Mouse (Mus musculus) midbrain, embryonic 12.5 days (tissue): ENCODE results near the gene Luc7l3. TPM values are rescaled to one million over a fixed set of nuclear protein-coding genes. Genes with fewer than 3 reads are reported as not detected.
"Not testable (repeated sequence)": the region's sequence is repeated elsewhere in the genome, so short reads cannot be mapped to it uniquely, and the experiment has no call there.

Experiments used
- ATAC-seq: fragments of 200-750 bp; cut with Nextera tagmentation; 2 replicates; pipeline ENCODE4 v1.8.0; 2017; ENCODE audit warnings: low read depth, moderate TSS enrichment, moderate library complexity; ENCODE audit not compliant: low FRiP score
- H3K27ac ChIP-seq: fragments of 300-500 bp; sonication (generic); replicated peaks from 2 replicates; pipeline ENCODE4 v1.5.1; 2016; ENCODE audit warnings: mild to moderate bottlenecking
- H3K27me3 ChIP-seq: fragments of 300-500 bp; sonication (generic); 2 replicates; pipeline ENCODE4 v1.6.1; 2016; ENCODE audit warnings: mild to moderate bottlenecking
- H3K36me3 ChIP-seq: fragments of 300-500 bp; sonication (generic); 2 replicates; pipeline ENCODE4 v1.6.1; 2016
- H3K4me1 ChIP-seq: fragments of 300-500 bp; sonication (generic); 2 replicates; pipeline ENCODE4 v1.6.1; 2016
- H3K4me2 ChIP-seq: fragments of 300-500 bp; sonication (generic); replicated peaks from 2 replicates; pipeline ENCODE4 v1.6.1; 2016; ENCODE audit warnings: mild to moderate bottlenecking, moderate library complexity
- H3K4me3 ChIP-seq: fragments of 300-500 bp; sonication (generic); 2 replicates; pipeline ENCODE4 v1.5.1; 2016; ENCODE audit warnings: mild to moderate bottlenecking
- H3K9ac ChIP-seq: fragments of 300-500 bp; sonication (generic); replicated peaks from 2 replicates; pipeline ENCODE4 v1.6.1; 2016; ENCODE audit warnings: mild to moderate bottlenecking, moderate library complexity
- H3K9me3 ChIP-seq: fragments of 300-500 bp; sonication (generic); 2 replicates; pipeline ENCODE4 v1.6.1; 2016; ENCODE audit warnings: mild to moderate bottlenecking
- WGBS: fragments of 180-500 bp; shearing (Covaris S2); methylation state at CpG from one replicate; pipeline ENCODE4 v1.1.7; 2016; 5-methylcytosine and 5-hydroxymethylcytosine counted together
- polyA plus RNA-seq: library from polyadenylated mRNA; unstranded; fragments of >200 nt; fragmentation: Nextera tagmentation; extraction: Ambion mirVana; gene quantifications from 2 replicates; pipeline ENCODE4 v1.2.1, GENCODE M21; 2016

Gene Luc7l3
- polyA plus RNA-seq, 1 experiment from 2014 or later, result 145 TPM

DNA sequence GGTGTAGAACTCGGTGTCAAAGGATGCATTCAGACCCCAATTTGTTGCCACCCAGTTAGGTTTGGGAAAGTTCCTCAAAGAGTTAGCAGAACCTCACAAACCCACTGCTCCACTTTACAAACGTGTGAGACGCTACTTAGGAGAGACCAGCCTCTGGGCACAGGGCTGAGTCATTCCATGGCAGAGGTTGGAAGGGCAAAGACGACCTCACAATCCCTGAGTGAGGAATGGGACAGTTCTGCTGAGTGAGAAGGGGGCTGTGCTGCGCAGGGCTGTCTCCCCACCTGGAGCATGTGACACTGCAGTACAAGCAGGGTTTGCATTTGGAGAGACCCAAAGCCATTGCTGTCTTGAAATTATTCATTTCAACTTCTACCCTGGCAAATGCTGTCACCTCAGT, 39.5 kb downstream of the Luc7l3 start:
- Histone ChIP-seq H3K4me2 (no peak overlapping the region), H3K4me3 (no peak overlapping the region), H3K27ac (no peak overlapping the region), H3K36me3 (peaks cover 29% of the 10 kb centered on the region), H3K27me3 (no peaks in the 10 kb centered on the region), H3K9me3 (no peaks in the 10 kb centered on the region), H3K9ac (no peak overlapping the region), H3K4me1 (0 out of 2 replicates have a peak, but pooled peaks cover 5% of the 10 kb centered on the region)
- no peak for ATAC-seq
- 67% methylated on average over 5 of the region's 5 CpGs for WGBS

DNA sequence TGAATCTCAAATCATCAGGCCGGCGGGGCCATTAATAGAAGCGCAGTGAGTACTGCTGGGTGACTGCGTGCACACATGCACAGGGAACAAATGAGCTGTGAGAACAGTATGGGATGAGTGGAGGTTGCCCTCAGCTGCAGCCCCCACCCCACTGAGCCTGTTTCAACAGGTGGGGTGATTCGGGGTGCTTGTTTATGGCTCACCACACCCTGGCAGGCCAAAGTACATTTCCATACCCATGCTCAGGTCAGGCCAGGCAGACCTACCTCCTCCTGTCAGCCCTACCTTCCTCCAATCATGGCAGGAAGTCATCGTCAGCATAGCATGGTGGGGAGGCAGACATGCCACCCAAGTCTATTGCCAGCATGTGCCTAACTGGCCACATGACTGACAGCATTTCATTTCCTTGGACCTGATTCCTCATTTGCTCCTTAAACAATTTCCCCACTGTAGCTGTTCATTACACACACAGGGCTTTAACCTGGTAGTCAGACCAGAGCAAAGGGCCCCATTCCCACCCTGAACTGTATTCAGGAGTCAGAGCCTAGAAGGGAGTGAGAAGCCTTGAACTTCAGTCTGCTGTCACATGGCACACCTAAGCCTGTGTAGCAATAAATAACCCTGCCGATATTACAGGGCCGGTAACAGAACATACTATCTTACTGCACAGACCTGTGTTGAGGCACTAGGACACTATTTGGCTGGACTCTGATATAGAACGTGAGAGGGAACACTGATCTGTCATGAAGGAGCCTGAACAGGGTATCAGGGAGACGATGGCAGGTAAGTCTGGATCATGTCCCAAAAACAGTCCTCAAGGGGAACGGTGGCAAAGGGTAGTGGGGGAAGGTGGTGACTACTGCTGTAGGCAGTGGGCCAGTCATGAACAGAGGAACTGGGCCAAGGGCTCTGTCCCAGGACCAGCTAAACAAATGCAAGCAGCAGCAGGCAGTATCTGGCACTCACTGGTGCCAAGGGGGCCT, 40.3 kb downstream of the Luc7l3 start, which contains the start of gene Gm21885:
TSS of gene Gm21885 (plus strand) at position 675 of the 983 bp plus-strand sequence.
- no peaks in the 10 kb centered on the region for H3K27me3 ChIP-seq
- peaks cover 22% of the 10 kb centered on the region for H3K36me3 ChIP-seq
- H3K4me1 ChIP-seq, result 0 out of 2 replicates have a peak, but pooled peaks cover 11% of the 10 kb centered on the region
- WGBS, result 89% methylated on average over 11 of the region's 11 CpGs
- ATAC-seq, result no peak
- no peaks in the 10 kb centered on the region for H3K9me3 ChIP-seq
- no peak within 1 kb of the TSS for H3K9ac ChIP-seq
- H3K4me2 ChIP-seq, result no peak within 1 kb of the TSS
- H3K4me3 ChIP-seq, result no peak within 1 kb of the TSS
- no peak within 1 kb of the TSS for H3K27ac ChIP-seq

DNA sequence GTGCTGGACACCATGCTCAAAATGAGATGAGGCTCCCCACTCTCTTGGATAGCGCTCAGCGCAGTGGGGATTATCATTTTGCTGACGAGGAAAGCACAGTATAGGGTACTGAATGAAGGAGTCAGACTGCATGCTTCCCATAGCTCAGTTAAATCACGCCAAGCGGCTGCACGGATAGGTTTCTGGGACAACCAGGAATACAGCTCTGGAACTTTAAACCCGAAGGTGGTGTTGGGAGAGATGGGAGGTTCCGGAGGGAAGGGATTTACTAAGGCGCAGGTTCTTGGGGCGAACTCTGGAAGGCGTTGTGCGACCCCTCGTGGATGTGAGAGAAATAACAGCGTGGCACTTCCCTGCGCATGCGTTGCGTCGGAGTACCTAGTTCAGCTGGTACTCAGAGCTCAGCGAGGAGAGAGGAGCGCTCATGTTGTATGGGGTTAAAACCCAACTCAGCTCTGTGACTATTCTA, 44.9 kb downstream of the Luc7l3 start:
- ATAC-seq, result peak; percentile 73

DNA sequence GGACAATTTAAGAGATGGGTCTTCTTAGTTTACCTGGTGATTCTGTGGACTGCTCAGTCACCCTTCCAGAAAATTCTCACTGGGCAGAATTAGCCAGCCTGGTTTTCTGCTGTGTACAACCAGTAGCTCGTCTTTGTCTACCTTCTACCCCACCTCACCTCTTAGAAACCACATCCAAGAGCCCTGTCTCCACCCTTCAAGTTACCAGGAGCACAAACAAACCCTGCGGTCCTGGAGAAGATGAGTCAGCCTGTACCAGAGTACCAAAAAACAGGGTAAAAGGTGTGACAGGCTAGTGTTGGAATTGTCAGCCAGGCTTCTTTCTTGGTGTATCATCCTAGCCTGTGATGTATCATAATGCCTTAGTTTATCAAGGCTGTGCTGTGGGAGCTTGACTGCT, 46.1 kb downstream of the Luc7l3 start:
- no peak overlapping the region for H3K4me2 ChIP-seq
- no peak overlapping the region for H3K9ac ChIP-seq
- 89% methylated on average over 2 of the region's 2 CpGs for WGBS
- no peak for ATAC-seq
- no peaks in the 10 kb centered on the region for H3K9me3 ChIP-seq
- no peaks in the 10 kb centered on the region for H3K36me3 ChIP-seq
- peaks cover 16% of the 10 kb centered on the region; the same call in 1 of the 2 replicates for H3K4me1 ChIP-seq
- no peaks in the 10 kb centered on the region for H3K27me3 ChIP-seq
- H3K27ac ChIP-seq, result no peak overlapping the region
- H3K4me3 ChIP-seq, result no peak overlapping the region

More for the DNA sequence above, 44.9 kb downstream of the Luc7l3 start:
- no peaks in the 10 kb centered on the region for H3K27me3 ChIP-seq
- peak overlapping the region; percentile 54 for H3K4me2 ChIP-seq
- H3K27ac ChIP-seq, result no peak overlapping the region
- WGBS, result 7% methylated on average over 20 of the region's 20 CpGs
- peak overlapping the region; percentile 26 for H3K4me3 ChIP-seq
- H3K9me3 ChIP-seq, result no peaks in the 10 kb centered on the region
- H3K9ac ChIP-seq, result peak overlapping the region; percentile 31; the same call in 1 of the 2 replicates
- peaks cover 16% of the 10 kb centered on the region; the same call in 1 of the 2 replicates for H3K4me1 ChIP-seq
- no peaks in the 10 kb centered on the region for H3K36me3 ChIP-seq

DNA sequence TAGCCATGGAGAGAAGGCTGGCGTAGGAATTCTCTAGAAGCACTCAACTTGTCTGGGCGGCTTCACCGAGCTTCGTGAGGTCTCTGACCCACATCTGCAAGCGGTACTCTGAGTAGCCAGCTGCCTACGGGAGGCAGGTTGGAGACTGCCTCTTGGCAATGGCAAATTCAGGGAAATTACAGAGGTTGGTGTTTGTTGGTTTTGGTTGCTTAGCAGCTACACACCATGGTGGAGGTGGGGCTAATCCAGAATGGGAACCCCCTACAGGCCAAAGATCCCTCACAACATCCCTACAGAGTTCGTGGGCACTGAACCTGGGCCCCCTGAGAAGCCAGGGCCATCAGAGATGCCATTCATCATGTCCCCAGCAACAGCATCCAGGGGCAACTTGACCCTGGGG, 46.6 kb downstream of the Luc7l3 start:
- 84% methylated on average over 7 of the region's 7 CpGs for WGBS
- Histone ChIP-seq H3K9ac (no peak overlapping the region), H3K4me1 (peaks cover 15% of the 10 kb centered on the region; the same call in 1 of the 2 replicates), H3K4me2 (no peak overlapping the region), H3K36me3 (no peaks in the 10 kb centered on the region), H3K27me3 (no peaks in the 10 kb centered on the region), H3K4me3 (no peak overlapping the region), H3K9me3 (no peaks in the 10 kb centered on the region), H3K27ac (no peak overlapping the region)
- ATAC-seq, result no peak

DNA sequence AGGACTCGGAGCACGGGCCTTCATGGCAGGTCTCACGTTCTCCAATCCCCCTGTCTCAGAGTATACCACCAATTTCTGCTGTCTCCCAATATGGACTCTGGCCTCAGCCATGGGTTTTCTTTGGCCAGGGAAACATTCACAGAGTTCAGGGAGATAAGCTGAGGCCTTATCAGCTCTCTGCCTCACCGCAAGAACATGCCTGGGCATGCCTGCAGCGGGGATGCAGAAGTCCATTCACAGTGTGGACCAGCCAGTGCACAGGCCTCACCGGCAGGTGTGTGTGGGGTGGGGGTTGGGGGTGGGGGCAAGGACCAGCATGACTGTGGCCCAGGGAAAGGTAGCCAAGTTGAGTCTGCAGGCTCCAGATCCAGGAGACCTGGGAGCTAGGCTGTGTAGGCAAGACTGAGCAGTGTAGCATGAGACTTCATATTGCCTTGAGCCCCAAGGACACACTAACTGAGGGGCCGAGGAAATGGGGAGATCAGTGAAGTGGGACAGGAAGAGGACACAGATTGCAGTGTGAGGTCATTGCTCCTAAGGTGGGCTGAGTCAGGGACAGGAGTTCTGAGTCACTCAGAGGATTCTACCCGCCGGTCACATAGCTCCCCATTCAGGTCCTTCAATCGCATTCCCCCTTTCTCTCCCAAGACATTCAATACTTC, 47.5 kb downstream of the Luc7l3 start:
- no peak overlapping the region for H3K4me2 ChIP-seq
- ATAC-seq, result no peak
- H3K27ac ChIP-seq, result no peak overlapping the region
- H3K4me1 ChIP-seq, result peaks cover 13% of the 10 kb centered on the region; the same call in 1 of the 2 replicates
- no peak overlapping the region for H3K4me3 ChIP-seq
- no peak overlapping the region for H3K9ac ChIP-seq
- no peaks in the 10 kb centered on the region for H3K27me3 ChIP-seq
- no peaks in the 10 kb centered on the region for H3K36me3 ChIP-seq
- 92% methylated on average over 10 of the region's 10 CpGs for WGBS
- no peaks in the 10 kb centered on the region for H3K9me3 ChIP-seq

DNA sequence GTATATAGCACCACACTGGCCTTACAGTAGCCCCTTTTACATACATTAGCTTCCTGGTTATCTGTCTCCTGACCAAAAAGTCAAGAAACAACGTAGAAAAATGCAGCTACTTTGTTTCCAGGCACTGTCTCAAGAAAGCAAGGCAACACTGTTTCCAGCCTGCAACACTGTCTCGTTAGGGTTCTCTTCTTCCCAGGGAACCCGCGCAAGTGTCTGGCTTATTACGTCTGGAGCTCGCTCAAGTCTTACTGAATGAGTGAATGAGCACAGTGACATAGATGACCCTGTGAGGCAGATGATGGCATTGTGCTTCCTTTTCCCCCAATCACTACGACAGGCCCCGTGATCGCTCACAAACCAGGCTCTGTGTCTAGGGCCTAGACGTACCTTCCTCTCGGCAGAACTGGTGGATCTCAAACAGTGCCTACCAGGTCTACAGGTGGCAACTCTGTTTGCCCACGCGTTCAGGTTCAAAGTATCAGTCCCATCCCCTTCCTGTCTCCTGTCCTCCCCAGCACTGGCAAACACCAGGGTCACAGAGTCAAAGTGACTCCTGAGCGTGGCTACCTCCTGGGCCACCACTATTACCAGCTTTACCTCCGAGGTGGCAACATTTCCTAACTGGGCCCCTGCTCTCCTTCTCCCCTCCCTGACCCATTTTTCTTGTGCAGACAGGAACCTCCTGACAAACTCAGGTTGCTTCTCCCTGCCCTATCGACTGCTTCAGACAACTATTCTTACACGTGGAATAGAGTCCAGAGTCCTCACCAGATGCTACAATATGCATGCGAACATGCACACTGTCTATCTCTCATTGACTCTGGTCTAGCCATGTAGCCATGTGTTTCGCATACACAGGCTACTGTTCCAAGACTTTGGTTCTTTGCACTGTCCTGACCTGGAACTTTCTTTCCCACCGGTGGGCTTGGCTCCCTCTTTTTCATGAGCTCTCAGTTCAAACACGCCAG, 48.5 kb downstream of the Luc7l3 start:
- H3K4me3 ChIP-seq, result no peak overlapping the region
- no peaks in the 10 kb centered on the region for H3K27me3 ChIP-seq
- H3K4me1 ChIP-seq, result peaks cover 13% of the 10 kb centered on the region; the same call in 1 of the 2 replicates
- H3K27ac ChIP-seq, result no peak overlapping the region
- no peak overlapping the region for H3K9ac ChIP-seq
- no peaks in the 10 kb centered on the region for H3K9me3 ChIP-seq
- ATAC-seq, result no peak
- H3K36me3 ChIP-seq, result no peaks in the 10 kb centered on the region
- WGBS, result 92% methylated on average over 21 of the region's 21 CpGs
- H3K4me2 ChIP-seq, result no peak overlapping the region

DNA sequence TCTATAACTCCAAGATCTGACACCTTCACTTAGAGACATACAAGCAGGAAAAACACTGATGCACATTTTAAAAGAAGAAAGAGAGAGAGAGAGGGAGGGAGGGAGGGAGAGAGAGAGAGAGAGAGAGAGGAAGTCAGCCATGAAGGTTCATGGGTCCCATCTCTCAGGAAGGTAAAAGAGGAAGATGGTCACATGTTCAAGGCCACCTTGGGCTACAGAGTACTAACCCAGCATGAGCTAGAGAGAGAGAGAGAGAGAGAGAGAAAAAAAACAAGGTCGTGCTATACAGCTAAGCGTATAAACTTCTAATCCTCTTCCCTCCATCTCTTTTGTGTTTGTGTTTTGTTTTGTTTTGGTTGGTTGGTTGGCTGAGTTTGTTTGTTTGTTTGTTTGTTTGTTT, 50.8 kb downstream of the Luc7l3 start:
- H3K4me3 ChIP-seq, result no peak overlapping the region
- ATAC-seq, result no peak
- H3K9me3 ChIP-seq, result no peaks in the 10 kb centered on the region
- no peaks in the 10 kb centered on the region for H3K27me3 ChIP-seq
- H3K27ac ChIP-seq, result no peak overlapping the region
- no peak overlapping the region for H3K9ac ChIP-seq
- H3K36me3 ChIP-seq, result no peaks in the 10 kb centered on the region
- 93% methylated on average over 2 of the region's 2 CpGs for WGBS
- peaks cover 4% of the 10 kb centered on the region; the same call in 1 of the 2 replicates for H3K4me1 ChIP-seq
- no peak overlapping the region for H3K4me2 ChIP-seq

DNA sequence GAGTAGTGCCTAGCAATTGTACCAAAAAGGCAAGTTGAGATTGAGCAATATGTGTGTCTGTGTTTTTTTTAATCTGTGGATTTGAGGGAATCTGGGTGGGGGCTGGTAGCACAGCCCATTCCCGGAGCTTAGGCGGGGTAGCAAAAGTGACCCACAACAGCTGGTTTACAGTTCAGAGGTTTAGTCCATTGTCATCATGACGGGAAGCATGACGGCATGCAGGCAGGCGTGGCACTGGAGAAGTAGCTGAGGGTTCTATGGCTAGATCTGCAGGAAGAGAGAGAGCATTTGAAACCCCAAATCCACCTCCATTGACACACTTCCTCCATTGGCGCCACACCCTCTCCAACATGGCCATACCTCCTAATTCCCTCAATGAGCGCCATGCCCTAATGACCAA, 51.9 kb downstream of the Luc7l3 start:
- no peak for ATAC-seq
- H3K9ac ChIP-seq, result no peak overlapping the region
- no peaks in the 10 kb centered on the region for H3K9me3 ChIP-seq
- H3K36me3 ChIP-seq, result no peaks in the 10 kb centered on the region
- no peak overlapping the region for H3K4me2 ChIP-seq
- no peak overlapping the region for H3K27ac ChIP-seq
- no peaks in the 10 kb centered on the region for H3K27me3 ChIP-seq
- peaks cover 11% of the 10 kb centered on the region; the same call in 1 of the 2 replicates for H3K4me1 ChIP-seq
- WGBS, result 90% methylated on average over 7 of the region's 7 CpGs
- no peak overlapping the region for H3K4me3 ChIP-seq

DNA sequence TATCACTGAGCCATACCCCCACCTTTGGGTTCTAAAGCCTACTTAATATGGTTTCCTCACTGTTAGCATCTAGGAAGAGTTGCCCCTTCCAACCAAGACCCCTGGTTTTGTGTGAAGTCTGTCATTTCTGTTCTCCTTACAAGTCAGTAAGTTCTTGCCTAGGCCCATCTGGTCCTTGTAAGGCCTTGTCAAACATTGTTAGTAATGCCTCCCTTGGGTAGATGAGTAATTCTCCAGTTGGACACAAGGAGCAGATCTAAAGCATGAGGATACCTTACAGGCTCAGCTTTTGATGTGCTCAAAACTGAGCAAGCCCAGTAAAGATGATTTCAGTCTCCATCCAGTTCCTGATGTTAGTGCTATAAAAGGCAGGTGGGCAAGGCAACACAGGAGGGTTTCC, 53.0 kb downstream of the Luc7l3 start:
- no peak overlapping the region for H3K9ac ChIP-seq
- H3K27me3 ChIP-seq, result no peaks in the 10 kb centered on the region
- H3K27ac ChIP-seq, result no peak overlapping the region
- no peaks in the 10 kb centered on the region for H3K9me3 ChIP-seq
- no peak overlapping the region for H3K4me3 ChIP-seq
- H3K4me2 ChIP-seq, result no peak overlapping the region
- no peaks in the 10 kb centered on the region for H3K36me3 ChIP-seq
- ATAC-seq, result no peak
- peaks cover 14% of the 10 kb centered on the region; the same call in 1 of the 2 replicates for H3K4me1 ChIP-seq

DNA sequence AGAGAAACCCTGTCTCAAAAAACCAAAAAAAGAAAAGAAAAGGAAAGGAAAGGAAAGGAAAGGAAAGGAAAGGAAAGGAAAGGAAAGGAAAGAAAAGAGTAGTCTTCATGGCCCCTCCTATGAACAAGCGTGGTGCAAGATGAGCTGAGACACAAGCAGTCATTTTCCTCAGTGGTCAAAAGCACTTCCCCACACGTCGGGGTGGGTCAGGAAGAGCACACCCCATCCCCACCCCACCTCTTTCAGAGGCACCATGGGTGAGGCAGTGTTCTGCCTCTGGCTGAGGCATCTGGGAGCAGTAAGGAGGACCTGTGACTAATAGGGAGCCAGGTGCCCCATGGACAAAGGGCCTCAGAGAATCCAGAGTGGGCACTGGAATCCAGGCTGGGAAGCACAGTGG, 55.6 kb downstream of the Luc7l3 start:
- not testable (repeated sequence) for H3K36me3 ChIP-seq, H3K9me3 ChIP-seq, H3K9ac ChIP-seq, H3K4me3 ChIP-seq, H3K4me2 ChIP-seq, H3K27me3 ChIP-seq, ATAC-seq, H3K27ac ChIP-seq
- WGBS, result 86% methylated on average over 3 of the region's 3 CpGs
- H3K4me1 ChIP-seq, result peaks cover 10% of the 10 kb centered on the region; the same call in 1 of the 2 replicates
